Mouse (Mus musculus): Measurements from ENCODE around the gene 4932438H23Rik. TPM values are rescaled to one million over a fixed set of nuclear protein-coding genes. Genes with fewer than 3 reads are reported as not detected.

Gene 4932438H23Rik
- total RNA-seq, 2 experiments from 2014 or later: 0.70 to 1.1 TPM

- DNase-seq (ENCODE audit: low spot score in 2 of 2): no peak
- intact Hi-C loops (cut with DNase I): loop anchor here (5.0 kb wide), 1 partner anchor 64 kb away; no protein-coding TSS in a partner anchor
These were observed 68.6 kb downstream of the 4932438H23Rik start for GRCm38 (mm10) chr16:91026290-91026689.

DNA sequence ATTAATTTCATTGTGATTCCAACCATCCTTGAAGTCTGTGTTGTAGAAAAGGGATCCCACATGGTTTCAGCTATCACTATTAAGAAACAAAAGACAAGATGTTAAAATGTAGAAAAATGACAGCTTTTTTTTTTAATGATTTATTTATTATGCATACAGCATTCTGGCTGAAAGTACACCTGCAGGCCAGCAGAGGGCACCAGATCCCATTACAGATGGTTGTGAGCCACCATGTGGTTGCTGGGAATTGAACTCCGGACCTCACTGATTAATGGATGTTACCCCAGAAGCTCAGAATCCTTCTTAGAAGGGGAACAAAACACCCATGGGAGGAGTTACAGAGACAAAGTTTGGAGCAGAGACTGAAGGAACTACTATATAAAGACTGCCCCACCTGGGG lies 71.5 kb downstream of the 4932438H23Rik start:
- intact Hi-C loops (cut with DNase I): no loop called here
- no peak for DNase-seq (ENCODE audit: low spot score in 2 of 2)

DNA sequence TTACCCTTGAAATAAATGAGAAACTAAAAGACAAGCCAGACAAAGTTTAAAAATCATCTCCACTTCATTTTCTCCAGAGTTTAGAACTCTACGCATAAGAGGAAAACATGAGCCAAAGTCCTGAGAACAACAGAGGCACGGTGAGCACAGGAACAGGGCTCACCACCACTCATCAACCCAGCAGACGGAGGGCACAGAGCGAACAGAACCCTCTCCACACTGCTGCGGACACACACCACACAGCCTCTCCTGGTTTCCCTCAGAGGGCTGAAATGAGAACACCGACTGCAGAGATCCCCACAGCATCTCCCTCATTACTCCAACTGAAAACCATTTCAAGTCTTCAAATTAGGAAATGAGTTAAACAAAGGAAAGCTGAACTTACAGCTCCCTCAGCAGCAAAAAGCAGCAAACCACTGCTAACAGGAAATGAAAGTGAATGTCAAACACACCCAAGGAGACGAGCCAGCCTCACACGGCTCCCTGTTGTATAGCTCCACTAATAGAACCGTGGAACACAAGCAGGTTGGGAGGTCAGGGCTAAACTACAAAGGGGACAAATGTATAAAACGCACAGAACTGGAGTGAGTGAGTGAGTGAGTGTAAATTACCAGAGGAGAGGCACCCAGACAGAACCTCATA lies 74.0 kb downstream of the 4932438H23Rik start:
- no peak for DNase-seq (ENCODE audit: low spot score in 2 of 2)
- intact Hi-C loops (cut with DNase I): no loop called here

DNA sequence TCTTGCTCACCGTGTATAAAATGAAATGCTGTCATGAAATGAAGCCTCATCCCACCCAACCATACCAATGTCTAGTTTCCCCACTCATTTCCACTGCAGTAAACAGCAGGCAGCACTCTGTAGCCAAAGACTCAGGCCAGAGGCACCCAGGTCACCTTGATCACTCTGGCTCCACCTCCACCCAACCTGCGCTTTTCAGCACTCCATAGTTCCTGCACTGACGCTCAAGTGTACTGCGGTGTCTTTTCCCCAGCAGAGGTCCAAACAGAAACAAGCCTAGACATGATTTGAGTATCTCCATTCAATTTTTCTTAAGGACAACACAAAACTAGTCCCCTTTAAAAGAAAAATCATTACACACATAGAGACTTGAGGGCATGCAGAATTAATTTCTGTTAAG lies 75.4 kb downstream of the 4932438H23Rik start:
- no peak for DNase-seq (ENCODE audit: low spot score in 2 of 2)
- intact Hi-C loops (cut with DNase I): no loop called here

DNA sequence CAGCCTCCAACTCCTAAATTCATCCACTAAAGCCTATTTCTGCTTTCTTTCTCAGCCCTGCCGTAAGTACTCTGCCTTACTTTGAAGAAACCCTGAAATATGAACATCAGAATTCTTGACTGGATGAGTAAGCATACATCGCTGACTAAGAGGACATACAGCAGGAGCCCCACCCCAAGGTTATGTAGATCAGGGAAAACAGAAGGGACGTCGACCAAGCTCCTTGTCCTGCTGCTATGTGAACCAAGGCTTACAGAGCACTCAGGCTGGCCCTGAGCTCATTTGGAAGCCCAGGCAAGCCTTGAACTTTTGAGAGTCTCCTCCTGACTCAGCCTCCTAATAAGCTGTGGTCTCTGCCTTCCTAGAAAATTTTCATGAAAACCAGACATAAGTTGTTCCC lies 79.2 kb downstream of the 4932438H23Rik start:
- DNase-seq (ENCODE audit: low spot score in 2 of 2): no peak
- intact Hi-C loops (cut with DNase I): no loop called here

- intact Hi-C loops (cut with DNase I): no loop called here
- peak in 1 of 2 experiments; percentile 30 for DNase-seq (ENCODE audit: low spot score in 2 of 2)
These were observed 83.1 kb downstream of the 4932438H23Rik start for GRCm38 (mm10) chr16:91011847-91012246.

DNA sequence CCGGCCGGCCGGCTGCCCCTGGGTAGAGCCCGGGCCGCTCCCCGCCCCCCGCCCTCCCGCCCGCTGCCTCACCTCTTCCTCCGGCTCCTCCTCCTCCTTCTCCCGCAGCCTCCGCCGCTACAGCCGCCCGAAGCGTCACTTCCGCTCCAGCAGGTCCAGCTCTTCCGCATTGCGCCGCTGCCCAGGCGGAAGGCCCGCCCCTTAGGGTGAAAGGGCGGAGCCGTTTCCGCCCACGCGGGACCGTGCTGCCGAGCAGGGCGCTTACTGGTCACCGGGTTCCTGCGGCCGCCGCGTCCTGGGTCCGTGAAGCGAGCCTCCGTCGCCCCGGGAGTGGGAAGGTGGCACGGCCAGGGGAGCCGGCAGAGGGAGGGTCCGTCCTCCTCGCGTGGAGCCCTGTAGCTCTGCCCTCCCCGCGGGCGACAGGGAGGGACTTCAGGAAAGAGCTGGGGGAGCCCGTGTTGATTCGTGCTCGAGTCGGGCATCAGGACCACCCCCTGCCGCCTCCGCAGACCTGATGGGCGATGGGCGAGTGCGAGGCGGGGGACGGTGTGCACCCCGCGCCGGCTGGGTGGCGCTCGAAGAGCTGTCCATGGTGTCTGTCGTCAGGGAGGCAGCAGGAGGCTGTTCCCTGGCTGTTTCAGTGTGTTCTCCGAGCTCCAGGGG lies 83.8 kb downstream of the 4932438H23Rik start, which contains the start of gene Synj1:
TSS of gene Synj1 (minus strand) at position 288 of the 663 bp plus-strand sequence.
- DNase-seq (ENCODE audit: low spot score in 2 of 2): peak; percentile 91 to 92
- intact Hi-C loops (cut with DNase I): no loop called here

DNA sequence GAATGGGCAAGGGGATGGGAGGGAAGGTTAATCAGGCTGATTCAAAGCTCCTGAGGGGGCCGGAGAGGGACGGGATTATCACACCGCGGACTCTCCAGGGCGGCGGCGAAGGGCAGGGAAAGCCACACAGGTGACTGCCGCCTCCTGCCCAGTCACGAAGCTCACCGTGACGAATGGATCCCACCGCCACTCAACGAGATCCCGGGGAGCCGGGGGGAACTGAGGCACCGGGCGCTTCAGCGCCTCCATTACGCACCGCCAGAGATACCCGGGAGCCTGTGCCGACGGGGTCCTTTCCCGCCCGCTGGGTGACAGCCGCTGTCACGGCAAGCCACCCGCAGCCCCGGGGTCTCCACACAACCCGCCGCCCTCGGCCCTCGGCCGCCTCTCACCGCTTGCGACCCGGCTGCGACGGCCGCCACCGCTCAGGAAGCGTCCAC lies 84.3 kb downstream of the 4932438H23Rik start:
- DNase-seq (ENCODE audit: low spot score in 2 of 2): peak in 1 of 2 experiments; percentile 29
- intact Hi-C loops (cut with DNase I): no loop called here

GRCm38 (mm10) chr16:91009942-91010529 lies 84.9 kb downstream of the 4932438H23Rik start:
- peak; percentile 26 to 43 for DNase-seq (ENCODE audit: low spot score in 2 of 2)
- intact Hi-C loops (cut with DNase I): no loop called here

DNA sequence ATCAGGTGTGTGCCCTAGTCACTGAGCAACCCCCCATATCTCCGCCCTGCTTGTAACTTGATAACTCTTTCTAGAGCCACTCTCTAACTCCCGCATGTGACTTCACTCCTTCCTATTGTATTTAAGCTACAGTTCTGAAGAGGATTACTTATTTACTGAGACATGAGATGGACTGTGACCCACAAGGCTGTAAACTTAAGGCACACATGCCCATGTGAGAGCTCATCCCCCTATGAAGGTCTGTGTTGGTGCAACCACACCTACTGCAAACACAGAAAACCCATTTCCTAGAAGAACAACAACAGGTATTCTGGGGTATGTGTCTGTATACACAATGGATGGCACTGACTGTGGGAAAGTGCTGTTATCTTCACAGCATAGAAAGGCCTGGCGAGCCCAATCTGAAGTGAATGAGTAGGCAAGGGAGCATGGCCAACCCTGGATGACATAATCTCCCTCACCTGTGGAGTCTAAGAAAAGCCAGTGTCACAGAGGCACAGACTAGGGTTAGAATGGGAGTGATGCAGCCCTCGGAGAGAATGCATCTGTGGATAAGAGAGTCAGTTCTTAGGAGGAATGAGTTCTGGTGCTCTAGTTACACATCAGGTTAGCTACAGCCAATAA lies 89.9 kb downstream of the 4932438H23Rik start:
- intact Hi-C loops (cut with DNase I): no loop called here
- DNase-seq (ENCODE audit: low spot score in 2 of 2): no peak

Other genes with a start within 250 kb of the 4932438H23Rik start
- 10 to 100 TPM; 34.2 to 38.7 TPM for gene Cfap298, start 160.0 kb downstream of the 4932438H23Rik start, total RNA-seq (2021)
- 100 to 1,000 TPM; 270 to 273 TPM for gene Synj1, start 83.8 kb downstream of the 4932438H23Rik start, total RNA-seq (2021)
- 10 to 100 TPM; 49.6 to 54.3 TPM for gene Paxbp1, start 50.6 kb downstream of the 4932438H23Rik start, total RNA-seq (2021)
- gene Olig2, start 130.3 kb upstream of the 4932438H23Rik start, total RNA-seq (2021): 10 to 100 TPM; 26.2 to 33.7 TPM
- 100 to 1,000 TPM in 1 of 2 experiments, 10 to 100 TPM in 1; 98.8 to 123 TPM for gene Olig1, start 174.7 kb upstream of the 4932438H23Rik start, total RNA-seq (2021)

Measured in left cerebral cortex, postnatal 14 days (tissue).